Mouse (Mus musculus): ENCODE results near the gene Slc30a10. TPM values are rescaled to one million over a fixed set of nuclear protein-coding genes. Genes with fewer than 3 reads are reported as not detected.
A peak's percentile ranks its signal among the peaks of the same experiment; 100 is the strongest.

Gene Slc30a10
- total and polyA plus RNA-seq, 3 experiments, result not detected

DNA sequence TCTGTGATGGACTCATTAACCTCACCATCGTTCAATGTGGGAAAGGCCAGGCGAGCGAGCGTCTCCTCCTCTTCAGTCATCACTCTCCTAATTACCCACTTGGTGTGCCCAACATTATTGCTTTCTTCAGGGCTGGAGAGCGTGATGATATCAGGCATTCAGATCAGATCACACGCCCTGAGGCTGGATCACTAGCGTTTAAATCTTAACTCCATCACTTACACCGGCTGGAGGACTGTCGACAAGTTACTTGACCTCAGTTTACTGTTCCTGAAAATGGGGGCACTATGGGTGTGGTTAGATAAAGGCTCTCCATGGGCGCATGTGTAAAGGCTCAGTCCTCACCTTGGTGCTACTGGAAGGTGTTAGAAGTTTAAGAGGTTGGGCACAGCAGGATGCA lies 61.4 kb downstream of the Slc30a10 start:
- no peak for DNase-seq (ENCODE audit: extremely low read depth)
- H3K4me2 ChIP-seq (ENCODE audit: insufficient read depth, low read depth, poor library complexity, severe bottlenecking), result no peak overlapping the region
- H3K9me3 ChIP-seq (replicated peaks; ENCODE audit: low read length), result no peaks in the 10 kb centered on the region
- no peak for TF ChIP-seq MEF2A (IDR thresholded peaks at IDR 0.05; ENCODE audit: borderline replicate concordance, low read depth, low read length)
- TF ChIP-seq MAX (IDR thresholded peaks at IDR 0.05; ENCODE audit: low read length), result no peak
- no peak for TF ChIP-seq RAD21 (IDR thresholded peaks at IDR 0.05; ENCODE audit: low read depth, low read length)
- TF ChIP-seq SMC3 (IDR thresholded peaks at IDR 0.05; ENCODE audit: low read depth, low read length), result no peak
- no peak for TF ChIP-seq MXI1 (IDR thresholded peaks at IDR 0.05; ENCODE audit: low read depth, low read length)
- no peak for TF ChIP-seq KAT2A (IDR thresholded peaks at IDR 0.05; ENCODE audit: insufficient replicate concordance, low read length)
- TF ChIP-seq MAZ (IDR thresholded peaks at IDR 0.05; ENCODE audit: low read depth, low read length), result no peak
- no peak for TF ChIP-seq RCOR1 (conservative IDR thresholded peaks at IDR 0.05; ENCODE audit: low read depth, low read length)
- TF ChIP-seq CHD1 (IDR thresholded peaks at IDR 0.05; ENCODE audit: low read depth, low read length), result no peak
- no peak for TF ChIP-seq EP300 (IDR thresholded peaks at IDR 0.05; ENCODE audit: low read length)
- no peak for TF ChIP-seq PAX5 (IDR thresholded peaks at IDR 0.05; ENCODE audit: low read length)
- TF ChIP-seq CTCF (conservative IDR thresholded peaks at IDR 0.05 in 1 of 2, IDR thresholded peaks at IDR 0.05 in 1 of 2; ENCODE audit: low read depth in 2 of 2, low read length in 2 of 2), result no peak
- TF ChIP-seq USF2 (conservative IDR thresholded peaks at IDR 0.05; ENCODE audit: low read depth, low read length), result no peak
- TF ChIP-seq MYC (IDR thresholded peaks at IDR 0.05; ENCODE audit: low read depth, low read length), result no peak
- H3K36me3 ChIP-seq (replicated peaks in 1 of 2; ENCODE audit: control insufficient read depth in 1 of 2, insufficient read depth in 1 of 2, low read length in 1 of 2), result no peaks in the 10 kb centered on the region
- no peak overlapping the region for H3K27ac ChIP-seq (ENCODE audit: insufficient read depth, low read depth)
- H3K79me2 ChIP-seq (replicated peaks; ENCODE audit: control insufficient read depth, extremely low read depth, insufficient read depth, poor library complexity, severe bottlenecking), result no peaks in the 10 kb centered on the region
- dilution Hi-C loops (cut with MboI; ENCODE audit: extremely low pct_ligation_motif_present, extremely low pct_unique_long_range_greater_than_20kb, low sequenced_read_pairs) (no loop called here), in situ Hi-C loops (cut with MboI; ENCODE audit: low pct_ligation_motif_present, low pct_unique_long_range_greater_than_20kb, low sequenced_read_pairs) (no loop called here)
- no peak overlapping the region for H3K4me3 ChIP-seq (replicated peaks in 1 of 3; ENCODE audit: low read depth in 2 of 3, low read length in 2 of 3, poor library complexity in 1 of 3)
- H3K27me3 ChIP-seq (replicated peaks), result no peaks in the 10 kb centered on the region
- no peak overlapping the region for H3K9ac ChIP-seq (ENCODE audit: insufficient read depth, low read depth)
- H3K4me1 ChIP-seq (ENCODE audit: control insufficient read depth in 1 of 2, insufficient read depth in 2 of 2), result peaks cover 0 to 18% of the 10 kb centered on the region in 2 experiments; a peak in 2 of 4 replicates

GRCm38 (mm10) chr1:185517566-185517965 lies 62.9 kb downstream of the Slc30a10 start:
- dilution Hi-C loops (cut with MboI; ENCODE audit: extremely low pct_ligation_motif_present, extremely low pct_unique_long_range_greater_than_20kb, low sequenced_read_pairs) (no loop called here), in situ Hi-C loops (cut with MboI; ENCODE audit: low pct_ligation_motif_present, low pct_unique_long_range_greater_than_20kb, low sequenced_read_pairs) (no loop called here)
- H3K4me3 ChIP-seq (replicated peaks in 1 of 3; ENCODE audit: low read depth in 2 of 3, low read length in 2 of 3, poor library complexity in 1 of 3), result no peak overlapping the region
- no peaks in the 10 kb centered on the region for H3K79me2 ChIP-seq (replicated peaks; ENCODE audit: control insufficient read depth, extremely low read depth, insufficient read depth, poor library complexity, severe bottlenecking)
- peaks cover 0 to 20% of the 10 kb centered on the region in 2 experiments; a peak in 2 of 4 replicates for H3K4me1 ChIP-seq (ENCODE audit: control insufficient read depth in 1 of 2, insufficient read depth in 2 of 2)
- no peak overlapping the region for H3K4me2 ChIP-seq (ENCODE audit: insufficient read depth, low read depth, poor library complexity, severe bottlenecking)
- peak; percentile 73 for DNase-seq (ENCODE audit: extremely low read depth)
- no peaks in the 10 kb centered on the region for H3K9me3 ChIP-seq (replicated peaks; ENCODE audit: low read length)
- H3K9ac ChIP-seq (ENCODE audit: insufficient read depth, low read depth), result no peak overlapping the region
- H3K27ac ChIP-seq (ENCODE audit: insufficient read depth, low read depth), result no peak overlapping the region
- no peaks in the 10 kb centered on the region for H3K36me3 ChIP-seq (replicated peaks in 1 of 2; ENCODE audit: control insufficient read depth in 1 of 2, insufficient read depth in 1 of 2, low read length in 1 of 2)
- peak; percentile 15 to 54; a peak in 2 of 4 replicates for TF ChIP-seq CTCF (conservative IDR thresholded peaks at IDR 0.05 in 1 of 2, IDR thresholded peaks at IDR 0.05 in 1 of 2; ENCODE audit: low read depth in 2 of 2, low read length in 2 of 2)
- TF ChIP-seq JUND (conservative IDR thresholded peaks at IDR 0.05; ENCODE audit: low read depth, low read length), result no peak
- peak; percentile 46 for TF ChIP-seq RAD21 (IDR thresholded peaks at IDR 0.05; ENCODE audit: low read depth, low read length)
- no peaks in the 10 kb centered on the region for H3K27me3 ChIP-seq (replicated peaks)

Other genes with a start within 250 kb of the Slc30a10 start
- 37.2 and 39.0 TPM in 2 replicates for gene Iars2, start 125.5 kb upstream of the Slc30a10 start, total RNA-seq (2012; rRNA removed)
- 47.2 and 53.6 TPM in 2 replicates for gene Iars2, start 125.5 kb upstream of the Slc30a10 start, total RNA-seq (2014; rRNA removed)
- 39.4 and 41.9 TPM in 2 replicates for gene Iars2, start 125.5 kb upstream of the Slc30a10 start, polyA plus RNA-seq (2012; ENCODE audit: insufficient read length, low read depth)
- 59.4 and 80.6 TPM in 2 replicates for gene Bpnt1, start 122.7 kb upstream of the Slc30a10 start, total RNA-seq (2012; rRNA removed)
- 71.9 and 81.8 TPM in 2 replicates for gene Bpnt1, start 122.7 kb upstream of the Slc30a10 start, total RNA-seq (2014; rRNA removed)
- 38.4 and 41.8 TPM in 2 replicates for gene Bpnt1, start 122.7 kb upstream of the Slc30a10 start, polyA plus RNA-seq (2012; ENCODE audit: insufficient read length, low read depth)
- gene Eprs, start 91.8 kb upstream of the Slc30a10 start, total RNA-seq (2012; rRNA removed), result 210 and 223 TPM in 2 replicates
- 234 and 244 TPM in 2 replicates for gene Eprs, start 91.8 kb upstream of the Slc30a10 start, total RNA-seq (2014; rRNA removed)
- gene Eprs, start 91.8 kb upstream of the Slc30a10 start, polyA plus RNA-seq (2012; ENCODE audit: insufficient read length, low read depth), result 207 and 208 TPM in 2 replicates